Mouse (Mus musculus): Measurements from ENCODE around the gene Lamtor1. TPM values are rescaled to one million over a fixed set of nuclear protein-coding genes. Genes with fewer than 3 reads are reported as not detected.

Lamtor1 gene
- 136 and 171 TPM in 2 replicates for polyA plus RNA-seq (2012; rRNA removed)

DNA sequence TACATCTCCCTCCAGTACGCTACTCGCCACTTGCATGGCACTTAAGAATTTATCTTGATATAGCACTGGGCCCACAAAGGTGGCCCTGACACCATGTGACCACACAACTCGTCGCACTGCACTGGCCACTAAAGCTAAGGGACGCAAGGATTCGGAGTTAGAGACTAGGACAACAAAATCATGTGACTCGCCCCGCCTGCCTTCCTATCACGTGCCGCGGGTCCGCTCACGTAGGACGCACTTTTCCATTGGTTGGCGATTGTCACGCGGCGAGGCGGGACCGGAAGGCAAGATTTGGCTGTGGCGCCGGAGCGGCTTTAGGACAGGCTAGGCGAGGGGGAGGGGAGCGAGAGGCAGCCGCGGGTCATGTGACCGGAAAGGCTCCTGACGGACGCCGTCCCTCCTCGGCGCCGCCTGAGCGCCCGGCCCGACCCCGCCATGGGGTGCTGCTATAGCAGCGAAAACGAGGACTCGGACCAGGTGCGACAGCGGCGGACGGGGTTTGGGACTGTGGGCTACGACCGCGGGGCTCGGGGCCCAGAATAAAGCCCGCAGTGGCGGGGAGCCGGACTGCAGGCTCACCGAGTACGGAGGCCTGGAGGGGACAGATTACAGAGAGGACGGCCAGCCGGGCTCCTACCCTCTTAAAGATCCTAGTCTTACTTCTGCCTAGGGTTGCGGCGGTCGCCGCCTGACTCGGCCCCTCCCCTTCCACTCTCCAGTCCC is at the start of gene Lamtor1:
Lamtor1 (plus strand) TSS at position 344 of the 726 bp plus-strand sequence.

GRCm38 (mm10) chr7:101857094-101857493 is 48.6 kb upstream of the Lamtor1 start, which contains the start of gene Folr2:
Folr2 (minus strand) TSS chr7:101857194.

DNA sequence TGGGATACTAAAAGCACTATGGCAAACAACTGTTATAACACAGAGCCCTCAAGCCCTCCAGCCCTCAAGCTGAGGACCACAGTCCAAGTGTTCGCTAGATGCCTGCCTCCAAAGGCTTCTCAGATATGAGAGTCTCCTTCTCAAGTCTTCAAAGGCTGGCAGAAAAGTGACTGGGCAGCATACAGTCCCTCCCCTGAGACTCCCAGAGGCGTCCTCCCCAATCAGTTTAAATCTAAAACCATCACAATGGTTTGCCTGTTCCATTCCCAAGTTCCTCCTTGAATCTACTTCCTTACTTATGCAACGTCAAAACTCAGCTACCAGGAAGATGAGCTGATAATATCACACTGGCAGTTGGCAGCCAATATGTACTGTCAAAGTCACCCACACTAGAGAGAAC is 42.3 kb upstream of the Lamtor1 start, which contains the start of gene Anapc15:
Anapc15 (plus strand) TSS at position 301 of the 400 bp plus-strand sequence.

GRCm38 (mm10) chr7:101870629-101871028 is 35.1 kb upstream of the Lamtor1 start, which contains the start of gene Folr1:
Folr1 (minus strand) TSS chr7:101870788.

GRCm38 (mm10) chr7:101906287-101906681 is 580 bp downstream of the Lamtor1 start, which contains the start of gene Tomt:
Tomt (minus strand) TSS chr7:101906359.

DNA sequence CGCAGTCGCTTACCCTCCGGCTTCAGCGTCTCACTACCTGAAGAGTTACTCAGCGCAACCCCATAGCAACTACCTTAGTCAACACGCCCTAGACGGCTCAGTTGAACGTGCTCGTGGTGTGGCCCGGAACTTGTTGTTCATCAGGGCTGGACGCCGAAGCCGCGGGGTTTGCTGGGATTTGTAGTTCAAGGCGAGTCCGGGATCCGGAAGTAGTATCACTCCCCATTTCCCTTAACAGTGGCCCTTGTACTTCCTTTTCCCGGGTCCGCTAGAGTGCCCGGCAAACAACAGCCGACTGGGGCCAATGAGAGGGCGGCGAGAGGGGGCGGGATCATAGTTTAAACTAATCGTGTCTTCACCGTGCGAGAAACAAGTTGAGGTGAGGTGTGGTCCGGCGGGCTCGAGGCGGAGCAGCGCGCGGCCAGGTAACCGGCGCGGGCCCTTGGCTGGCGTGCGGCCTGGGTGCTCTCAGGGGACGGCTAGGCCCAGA is 28.1 kb downstream of the Lamtor1 start, which contains the start of the genes Lrrc51 and Numa1:
Lrrc51 (minus strand) TSS at position 145 of the 490 bp plus-strand sequence.
Numa1 (plus strand) TSS at position 361 of the 490 bp plus-strand sequence.

Other genes with a start within 250 kb of the Lamtor1 start
- gene Clpb, start 242.3 kb upstream of the Lamtor1 start, polyA plus RNA-seq (2012; rRNA removed) = 8.9 and 9.3 TPM in 2 replicates
- 0.84 and 1.1 TPM in 2 replicates for gene Phox2a, start 87.6 kb upstream of the Lamtor1 start, polyA plus RNA-seq (2012; rRNA removed)
- gene Inppl1, start 67.7 kb upstream of the Lamtor1 start, polyA plus RNA-seq (2012; rRNA removed) = 74.6 and 87.9 TPM in 2 replicates
- 5.5 and 6.8 TPM in 2 replicates for gene Folr2, start 48.7 kb upstream of the Lamtor1 start, polyA plus RNA-seq (2012; rRNA removed)
- gene Anapc15, start 42.2 kb upstream of the Lamtor1 start, polyA plus RNA-seq (2012; rRNA removed) = 34.4 and 45.5 TPM in 2 replicates
- 0.87 and 1.6 TPM in 2 replicates for gene Folr1, start 35.1 kb upstream of the Lamtor1 start, polyA plus RNA-seq (2012; rRNA removed)
- gene Tomt, start 455 bp downstream of the Lamtor1 start, polyA plus RNA-seq (2012; rRNA removed) = 0.04 TPM in 1 of 2 replicates, not detected in the other
- gene Lrrc51, start 28.0 kb downstream of the Lamtor1 start, polyA plus RNA-seq (2012; rRNA removed) = 2.9 and 4.7 TPM in 2 replicates
- gene Numa1, start 28.2 kb downstream of the Lamtor1 start, polyA plus RNA-seq (2012; rRNA removed) = 30.8 and 33.0 TPM in 2 replicates
- 1.9 and 2.6 TPM in 2 replicates for gene Il18bp, start 112.8 kb downstream of the Lamtor1 start, polyA plus RNA-seq (2012; rRNA removed)
- gene Rnf121, start 159.6 kb downstream of the Lamtor1 start, polyA plus RNA-seq (2012; rRNA removed) = 10.6 and 12.9 TPM in 2 replicates
- gene Xndc1, start 159.6 kb downstream of the Lamtor1 start, polyA plus RNA-seq (2012; rRNA removed) = 9.8 and 11.4 TPM in 2 replicates
- gene Xntrpc, start 159.8 kb downstream of the Lamtor1 start, polyA plus RNA-seq (2012; rRNA removed) = 0.27 and 0.56 TPM in 2 replicates
- 0.38 and 0.76 TPM in 2 replicates for gene Trpc2, start 177.2 kb downstream of the Lamtor1 start, polyA plus RNA-seq (2012; rRNA removed)
- 2.2 and 4.2 TPM in 2 replicates for gene Art1, start 195.8 kb downstream of the Lamtor1 start, polyA plus RNA-seq (2012; rRNA removed)
- gene Art5, start 203.6 kb downstream of the Lamtor1 start, polyA plus RNA-seq (2012; rRNA removed) = 0.16 and 0.40 TPM in 2 replicates
- gene Chrna10, start 210.9 kb downstream of the Lamtor1 start, polyA plus RNA-seq (2012; rRNA removed) = 0.04 and 0.08 TPM in 2 replicates